Mouse (Mus musculus) ES-E14 (cell line): ENCODE data around the gene Nyap2.

Experiments used
- CHD2 ChIP-seq: IDR thresholded peaks from 2 replicates; pipeline ENCODE4 v1.6.1; 2014; ENCODE audit warnings: mild to moderate bottlenecking, low read depth, low read length, inconsistent platforms
- HCFC1 ChIP-seq: IDR thresholded peaks from 2 replicates; pipeline ENCODE4 v1.6.1; 2012; ENCODE audit warnings: low read length, inconsistent platforms, borderline replicate concordance; ENCODE audit not compliant: insufficient read depth
- MAFK ChIP-seq: IDR thresholded peaks from 2 replicates; pipeline ENCODE4 v1.6.1; 2014; ENCODE audit warnings: mild to moderate bottlenecking, low read depth, low read length, inconsistent platforms; ENCODE audit not compliant: insufficient read depth
- ZC3H11A ChIP-seq: IDR thresholded peaks from 2 replicates; pipeline ENCODE4 v1.6.1; 2012; ENCODE audit warnings: low read depth, mild to moderate bottlenecking, inconsistent platforms, low read length, borderline replicate concordance
- ZNF384 ChIP-seq: IDR thresholded peaks from 2 replicates; pipeline ENCODE4 v1.6.1; 2012; ENCODE audit warnings: low read depth, low read length, inconsistent platforms

GRCm38 (mm10) chr1:81173303-81173702, 96.6 kb downstream of the Nyap2 start:
- no peak for TF ChIP-seq HCFC1
- TF ChIP-seq ZNF384: no peak
- TF ChIP-seq MAFK: no peak
- TF ChIP-seq ZC3H11A: no peak
- TF ChIP-seq CHD2: no peak
